Mouse (Mus musculus) T-cell, adult 2 months (primary cell): Measurements from ENCODE around the gene Capn12.

ENCODE experiments used
- DNase-seq: peaks from one replicate; pipeline ENCODE4 v3.0.0; 2022; ENCODE audit warnings: low spot score

Capn12 gene

GRCm38 (mm10) chr7:28919815-28920214 lies 38.6 kb downstream of the Capn12 start:
- no peak for DNase-seq

- DNase-seq: no peak
These were observed 40.0 kb downstream of the Capn12 start for GRCm38 (mm10) chr7:28921178-28921577.

GRCm38 (mm10) chr7:28921722-28922465 lies 40.7 kb downstream of the Capn12 start:
- DNase-seq: no peak

GRCm38 (mm10) chr7:28922606-28923005 lies 41.4 kb downstream of the Capn12 start:
- no peak for DNase-seq

- no peak for DNase-seq
These were observed 42.7 kb downstream of the Capn12 start for GRCm38 (mm10) chr7:28923865-28924291.

- DNase-seq: no peak
These were observed 43.6 kb downstream of the Capn12 start for GRCm38 (mm10) chr7:28924802-28925201.

- no peak for DNase-seq
These were observed 44.1 kb downstream of the Capn12 start for GRCm38 (mm10) chr7:28925317-28925716.

GRCm38 (mm10) chr7:28926172-28926571 lies 45.0 kb downstream of the Capn12 start:
- DNase-seq: no peak

- no peak for DNase-seq
These were observed 48.2 kb downstream of the Capn12 start for GRCm38 (mm10) chr7:28929381-28929780.

GRCm38 (mm10) chr7:28930320-28931031 lies 49.3 kb downstream of the Capn12 start:
- DNase-seq: no peak

GRCm38 (mm10) chr7:28931032-28931694 lies 49.9 kb downstream of the Capn12 start:
- DNase-seq: no peak

- no peak for DNase-seq
These were observed 50.4 kb downstream of the Capn12 start for GRCm38 (mm10) chr7:28931695-28932039.

- DNase-seq: no peak
These were observed 51.3 kb downstream of the Capn12 start for GRCm38 (mm10) chr7:28932421-28933041.

GRCm38 (mm10) chr7:28933825-28934224 lies 52.6 kb downstream of the Capn12 start:
- no peak for DNase-seq

GRCm38 (mm10) chr7:28936787-28937186 lies 55.6 kb downstream of the Capn12 start:
- DNase-seq: no peak

GRCm38 (mm10) chr7:28938654-28939053 lies 57.4 kb downstream of the Capn12 start:
- DNase-seq: no peak

GRCm38 (mm10) chr7:28939418-28940183 lies 58.4 kb downstream of the Capn12 start:
- no peak for DNase-seq

GRCm38 (mm10) chr7:28941129-28941528 lies 59.9 kb downstream of the Capn12 start:
- DNase-seq: no peak

GRCm38 (mm10) chr7:28941542-28941941 lies 60.3 kb downstream of the Capn12 start:
- DNase-seq: no peak
